Mouse (Mus musculus) kidney, postnatal 36 days (tissue): ENCODE measurements around the gene Hinfp.
A peak's percentile ranks its signal among the peaks of the same experiment; 100 is the strongest.

Experiments used
- DNase-seq, 2 experiments: peaks; one replicate each; pipeline ENCODE4 v3.0.0; 2021 to 2022; ENCODE audit warnings: mixed read lengths in 2 of 2

The Hinfp gene

DNA sequence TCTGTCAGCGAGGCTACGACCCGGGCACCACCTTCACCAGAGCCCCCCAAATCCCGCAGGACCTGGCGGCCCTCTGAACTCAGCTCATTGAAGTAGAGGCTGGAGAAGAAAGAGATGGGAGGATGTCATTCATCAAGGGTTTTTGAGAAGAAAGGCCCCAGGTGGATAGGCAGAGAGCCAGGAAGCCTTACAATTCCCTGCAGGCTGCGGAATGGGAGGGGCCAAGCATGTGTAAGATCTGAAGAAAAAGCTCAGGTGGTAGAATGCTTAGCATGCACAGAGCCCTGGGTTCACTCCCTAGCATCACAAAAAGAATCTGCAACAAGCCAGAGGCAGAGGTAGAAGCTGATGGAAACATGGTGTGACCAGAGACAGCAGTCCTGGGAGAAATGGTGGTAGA lies 52.0 kb downstream of the Hinfp start:
- no peak for DNase-seq

- DNase-seq: peak; percentile 82 to 92
Observed at GRCm38 (mm10) chr9:44251314-44251713, 54.2 kb downstream of the Hinfp start, which contains the start of gene Pdzd3. Gene Pdzd3 (minus strand): TSS chr9:44251471.

DNA sequence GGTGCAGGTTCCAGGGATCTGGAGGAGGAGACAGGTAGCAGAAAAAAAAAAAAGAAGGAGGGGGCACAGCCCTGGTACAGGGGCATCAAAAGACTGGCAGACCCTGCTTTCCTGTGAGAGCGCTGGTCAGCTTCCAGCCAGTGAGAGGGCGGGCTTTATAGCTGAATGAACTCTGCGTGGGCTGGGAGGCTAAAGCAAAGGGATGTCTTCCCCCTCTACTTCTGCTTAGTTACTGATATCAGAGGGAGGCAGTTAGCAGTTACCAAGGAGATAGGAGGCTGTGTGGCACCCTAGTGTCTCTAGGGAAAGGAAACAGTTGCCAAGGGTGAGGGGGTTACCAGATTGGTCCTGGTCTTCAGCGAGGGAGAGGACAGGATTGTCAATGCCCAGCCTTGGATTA lies 55.0 kb downstream of the Hinfp start:
- DNase-seq: peak in 1 of 2 experiments; percentile 31

DNA sequence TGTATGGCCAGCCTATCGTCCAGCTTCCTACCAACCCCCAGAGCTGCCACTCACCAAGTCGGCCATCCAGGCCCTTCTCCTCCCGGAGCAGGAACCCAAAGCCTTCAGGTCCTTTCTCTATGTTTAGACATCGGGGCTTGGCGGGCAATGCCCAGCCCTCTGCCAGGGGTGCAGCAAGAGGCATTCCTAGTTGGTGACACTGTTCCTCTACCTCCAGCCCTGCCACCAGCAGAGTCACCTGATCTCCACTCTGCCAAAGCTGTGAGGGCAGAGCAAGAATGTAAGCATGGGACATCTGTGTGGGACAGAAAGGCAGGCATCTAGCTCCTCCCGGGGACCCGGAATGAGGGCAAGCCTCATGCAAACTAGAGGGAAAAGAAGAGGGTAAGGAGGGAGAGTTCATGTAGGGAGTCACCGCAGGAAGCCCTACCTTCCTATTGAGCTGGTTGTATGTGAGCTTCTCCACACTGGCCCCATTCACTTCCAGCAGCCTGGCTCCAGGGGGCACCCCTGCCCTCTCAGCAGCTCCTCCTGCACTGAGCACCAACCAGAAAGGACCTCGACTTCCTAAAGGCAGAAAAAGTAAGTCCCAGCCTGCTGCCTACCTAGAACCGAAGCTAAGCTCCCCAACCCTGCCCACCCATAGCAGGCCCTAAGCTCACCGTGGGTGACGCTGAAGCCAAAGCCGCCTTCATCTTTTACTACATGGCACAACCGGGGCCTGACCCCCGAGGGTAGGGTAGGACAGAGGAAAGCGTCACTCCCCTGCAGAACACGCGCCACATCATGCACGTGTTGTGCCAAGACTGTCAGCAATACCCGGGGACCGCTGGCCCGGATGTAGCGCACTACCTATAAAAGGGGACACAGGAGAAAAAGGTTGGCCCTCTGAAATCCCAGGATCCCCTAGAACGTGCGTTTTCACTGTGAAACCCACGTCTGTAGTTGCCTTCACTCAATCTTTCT lies 56.0 kb downstream of the Hinfp start:
- DNase-seq: peak; percentile 83 to 86

GRCm38 (mm10) chr9:44247907-44248306 lies 57.6 kb downstream of the Hinfp start:
- DNase-seq: peak; percentile 27 to 43

GRCm38 (mm10) chr9:44243621-44244020 lies 61.9 kb downstream of the Hinfp start:
- DNase-seq: peak; percentile 55 to 76
